Mouse (Mus musculus): ENCODE measurements around the gene Hist1h3g.
A peak's percentile ranks its signal among the peaks of the same experiment; 100 is the strongest.
"Not testable (repeated sequence)": the region's sequence is repeated elsewhere in the genome, so short reads cannot be mapped to it uniquely, and the experiment has no call there.

Gene Hist1h3g

GRCm38 (mm10) chr13:23560699-23561098 lies 25.5 kb downstream of the Hist1h3g start:
- DNase-seq (ENCODE audit: low spot score), result not testable (repeated sequence)

GRCm38 (mm10) chr13:23561531-23561882 lies 26.3 kb downstream of the Hist1h3g start:
- DNase-seq (ENCODE audit: low spot score), result not testable (repeated sequence)

GRCm38 (mm10) chr13:23561883-23562659 lies 26.8 kb downstream of the Hist1h3g start, which contains the start of gene Hist1h3e:
Gene Hist1h3e (minus strand): TSS chr13:23562369.
- peak; percentile 91 for DNase-seq (ENCODE audit: low spot score)

GRCm38 (mm10) chr13:23562699-23563462 lies 27.7 kb downstream of the Hist1h3g start:
- DNase-seq (ENCODE audit: low spot score), result no peak

- no peak for DNase-seq (ENCODE audit: low spot score)
These were observed 29.3 kb downstream of the Hist1h3g start for GRCm38 (mm10) chr13:23564482-23564881.

GRCm38 (mm10) chr13:23570261-23571021 lies 35.2 kb downstream of the Hist1h3g start:
- not testable (repeated sequence) for DNase-seq (ENCODE audit: low spot score)

- DNase-seq (ENCODE audit: low spot score), result peak; percentile 69
These were observed 35.8 kb downstream of the Hist1h3g start, which contains the start of the genes Hist1h2ae and Hist1h2bg for GRCm38 (mm10) chr13:23571022-23571503. Gene Hist1h2ae (minus strand): TSS chr13:23571220. Gene Hist1h2bg (plus strand): TSS chr13:23571396.

- DNase-seq (ENCODE audit: low spot score), result not testable (repeated sequence)
These were observed 36.4 kb downstream of the Hist1h3g start for GRCm38 (mm10) chr13:23571504-23572217.

- DNase-seq (ENCODE audit: low spot score), result no peak
These were observed 37.2 kb downstream of the Hist1h3g start for GRCm38 (mm10) chr13:23572218-23573033.

GRCm38 (mm10) chr13:23573034-23573897 lies 38.0 kb downstream of the Hist1h3g start:
- not testable (repeated sequence) for DNase-seq (ENCODE audit: low spot score)

GRCm38 (mm10) chr13:23573898-23574524 lies 38.8 kb downstream of the Hist1h3g start, which contains the start of the genes Hist1h2bf and Hist1h2ad:
Gene Hist1h2bf (minus strand): TSS chr13:23574196.
Gene Hist1h2ad (plus strand): TSS chr13:23574381.
- peak; percentile 75 for DNase-seq (ENCODE audit: low spot score)

GRCm38 (mm10) chr13:23574546-23575170 lies 39.4 kb downstream of the Hist1h3g start:
- not testable (repeated sequence) for DNase-seq (ENCODE audit: low spot score)

GRCm38 (mm10) chr13:23575271-23575851 lies 40.1 kb downstream of the Hist1h3g start, which contains the start of gene Hist1h3d:
Gene Hist1h3d (plus strand): TSS chr13:23575763.
- DNase-seq (ENCODE audit: low spot score), result no peak

- DNase-seq (ENCODE audit: low spot score), result not testable (repeated sequence)
These were observed 40.7 kb downstream of the Hist1h3g start for GRCm38 (mm10) chr13:23575864-23576313.

GRCm38 (mm10) chr13:23576351-23576881 lies 41.2 kb downstream of the Hist1h3g start:
- DNase-seq (ENCODE audit: low spot score), result no peak

- no peak for DNase-seq (ENCODE audit: low spot score)
These were observed 41.9 kb downstream of the Hist1h3g start for GRCm38 (mm10) chr13:23576906-23577639.

- DNase-seq (ENCODE audit: low spot score), result no peak
These were observed 42.6 kb downstream of the Hist1h3g start for GRCm38 (mm10) chr13:23577835-23578234.

Data from ovary, postnatal 36 days (tissue).